Mouse (Mus musculus) cortical plate, adult 2 months (tissue): ENCODE results near the gene Gm10563. TPM values are rescaled to one million over a fixed set of nuclear protein-coding genes. Genes with fewer than 3 reads are reported as not detected.
A peak's percentile ranks its signal among the peaks of the same experiment; 100 is the strongest.

Experiments used
- H3K27ac ChIP-seq: fragments of 200-500 bp; 2 replicates; pipeline ENCODE4 v1.5.1; 2012; ENCODE audit warnings: low read length, control low read depth, inconsistent platforms; ENCODE audit not compliant: insufficient read depth
- H3K4me1 ChIP-seq: fragments of 200-500 bp; 2 replicates; pipeline ENCODE4 v1.6.1; 2011; ENCODE audit warnings: low read length; ENCODE audit not compliant: control insufficient read depth, insufficient read depth
- H3K4me3 ChIP-seq: fragments of 200-500 bp; 2 replicates; pipeline ENCODE4 v1.5.1; 2011; ENCODE audit warnings: mild to moderate bottlenecking, low read length, control low read depth; ENCODE audit not compliant: insufficient read depth
- CTCF ChIP-seq: fragments of 200-500 bp; IDR thresholded peaks from 2 replicates; pipeline ENCODE4 v1.5.1; 2011; ENCODE audit warnings: mild to moderate bottlenecking, control low read depth, low read length; ENCODE audit not compliant: insufficient read depth; ENCODE audit errors: extremely low read depth
- POLR2A ChIP-seq: fragments of 200-500 bp; IDR thresholded peaks from 2 replicates; pipeline ENCODE4 v1.6.1; 2011; ENCODE audit warnings: mild to moderate bottlenecking, low read length, control low read depth; ENCODE audit not compliant: insufficient read depth; ENCODE audit errors: extremely low read depth
- polyA plus RNA-seq: library from polyadenylated mRNA; depleted of rRNA; stranded (reverse); fragments of >200 nt; gene quantifications from 2 replicates; pipeline ENCODE4 v1.2.3, GENCODE M21; 2012

Gene Gm10563
- polyA plus RNA-seq, 1 experiment, result not detected

DNA sequence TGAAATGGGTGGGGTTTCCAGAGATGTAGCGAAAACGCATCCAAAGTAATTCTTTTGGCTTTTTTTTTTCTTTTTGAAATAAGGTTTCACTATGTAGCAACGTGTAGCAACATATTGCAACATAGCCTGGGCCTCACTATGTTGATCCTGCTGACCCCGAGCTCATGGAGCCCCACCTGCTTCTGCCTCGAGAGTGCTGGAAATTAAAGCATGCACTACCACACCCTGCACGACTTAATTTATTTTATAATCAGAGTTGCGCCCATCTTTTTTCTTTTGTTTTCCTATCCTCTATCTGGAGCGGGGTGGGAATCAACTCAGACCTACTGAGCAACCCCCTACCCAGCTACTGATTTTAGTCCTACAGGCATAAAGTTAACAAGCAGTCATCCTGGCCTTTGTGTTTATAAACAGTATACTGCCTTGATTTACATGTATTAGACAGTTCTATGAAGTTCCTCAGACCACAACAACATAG is 24.4 kb upstream of the Gm10563 start:
- no peak overlapping the region for H3K27ac ChIP-seq
- H3K4me3 ChIP-seq, result peak overlapping the region; percentile 50
- TF ChIP-seq CTCF, result no peak
- TF ChIP-seq POLR2A, result no peak
- peaks cover 3% of the 10 kb centered on the region for H3K4me1 ChIP-seq

DNA sequence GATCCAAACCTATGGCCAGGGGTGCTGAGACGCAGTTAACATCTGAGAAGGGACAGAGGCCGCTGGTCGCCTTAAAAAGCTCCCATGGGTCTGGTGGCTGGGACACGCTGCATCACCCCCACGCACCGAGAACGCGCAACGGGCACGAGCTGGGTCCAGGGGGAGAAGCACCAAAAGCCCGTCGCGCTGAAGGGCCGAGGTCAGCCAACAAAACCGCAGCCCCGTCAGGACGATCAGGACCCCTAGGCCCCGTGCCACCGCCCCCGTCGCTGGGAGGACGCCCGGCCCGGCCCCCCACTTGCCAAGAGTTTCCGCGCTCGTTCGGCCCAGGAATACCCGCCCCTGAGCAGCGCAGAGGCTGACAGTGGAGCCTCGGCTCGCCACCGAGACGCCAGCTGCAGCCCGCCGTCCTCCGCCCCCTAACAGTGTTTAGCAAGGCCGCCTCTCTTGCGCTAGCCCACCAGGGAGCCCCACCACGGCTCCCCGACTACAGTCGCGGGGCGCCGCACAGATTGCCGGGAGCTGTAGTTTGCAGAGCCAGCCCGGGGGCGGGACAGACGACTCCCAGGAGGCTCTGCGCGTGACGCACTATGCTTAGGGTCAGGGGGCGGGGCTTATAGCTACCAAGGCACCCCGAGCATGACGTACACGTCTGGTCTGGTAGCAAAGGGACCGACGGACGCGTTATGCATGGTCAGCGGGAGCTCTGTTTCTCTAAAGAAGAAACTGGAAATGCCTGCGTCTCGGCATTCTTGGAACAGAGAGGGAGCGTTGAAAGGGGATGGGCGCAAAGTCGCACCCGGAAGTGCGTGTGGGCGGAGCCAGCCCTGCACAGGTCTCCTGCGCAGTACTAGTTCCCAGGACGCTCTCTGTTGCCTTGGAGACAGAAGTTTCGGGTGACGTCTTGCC is 23.7 kb upstream of the Gm10563 start, which contains the start of gene Mib2:
Mib2 (minus strand) TSS at position 510 of the 909 bp plus-strand sequence.
- TF ChIP-seq CTCF (no peak), POLR2A (0 out of 2 replicates have a peak, but pooled peaks have one; percentile 56)
- H3K4me1 ChIP-seq, result peaks cover 3% of the 10 kb centered on the region
- H3K4me3 ChIP-seq, result peak within 1 kb of the TSS; percentile 50
- H3K27ac ChIP-seq, result peak within 1 kb of the TSS; percentile 70

DNA sequence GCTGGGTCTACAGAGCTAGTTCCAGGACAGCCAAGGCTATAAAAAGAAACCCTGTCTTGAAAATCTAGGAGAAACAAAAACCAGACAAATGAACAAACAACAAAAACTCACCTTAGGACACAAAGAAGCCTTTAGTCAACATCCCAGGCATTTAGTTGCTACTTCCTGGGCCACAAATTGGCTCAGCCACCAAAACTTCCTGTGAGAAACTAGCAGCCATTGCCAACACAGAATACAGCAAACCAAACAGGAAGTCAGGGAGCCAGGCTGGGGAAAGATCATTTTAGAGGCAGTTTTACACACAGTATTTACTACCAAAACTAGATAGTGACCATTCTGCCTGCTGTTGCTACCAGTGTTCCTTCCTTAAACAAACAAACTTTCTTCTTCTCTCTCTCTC is 21.7 kb upstream of the Gm10563 start:
- TF ChIP-seq POLR2A, result no peak
- TF ChIP-seq CTCF, result no peak
- Histone ChIP-seq H3K4me3 (no peak overlapping the region), H3K4me1 (peaks cover 3% of the 10 kb centered on the region), H3K27ac (no peak overlapping the region)

DNA sequence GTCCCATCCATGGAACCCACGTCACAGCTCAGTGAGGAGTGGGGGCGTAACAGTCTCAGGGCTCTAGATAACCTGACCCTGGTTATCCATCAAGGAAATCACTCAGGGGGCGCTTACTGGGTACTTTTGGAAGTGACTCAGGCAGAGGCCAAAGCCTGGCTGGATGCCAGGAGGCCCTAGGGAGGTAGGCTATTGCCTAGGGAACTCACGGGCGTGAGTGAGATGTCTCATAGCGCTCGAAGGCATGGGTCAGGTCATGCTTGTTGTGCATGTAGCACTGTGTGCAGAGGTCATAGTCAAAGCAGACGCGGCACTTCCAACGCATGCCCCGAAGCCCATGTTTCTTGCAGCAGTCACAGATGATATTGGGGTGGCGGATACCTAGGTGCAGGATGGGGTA is 15.4 kb upstream of the Gm10563 start:
- TF ChIP-seq POLR2A, result no peak
- TF ChIP-seq CTCF, result no peak
- no peak overlapping the region for H3K4me3 ChIP-seq
- no peak overlapping the region for H3K27ac ChIP-seq
- H3K4me1 ChIP-seq, result no peaks in the 10 kb centered on the region

DNA sequence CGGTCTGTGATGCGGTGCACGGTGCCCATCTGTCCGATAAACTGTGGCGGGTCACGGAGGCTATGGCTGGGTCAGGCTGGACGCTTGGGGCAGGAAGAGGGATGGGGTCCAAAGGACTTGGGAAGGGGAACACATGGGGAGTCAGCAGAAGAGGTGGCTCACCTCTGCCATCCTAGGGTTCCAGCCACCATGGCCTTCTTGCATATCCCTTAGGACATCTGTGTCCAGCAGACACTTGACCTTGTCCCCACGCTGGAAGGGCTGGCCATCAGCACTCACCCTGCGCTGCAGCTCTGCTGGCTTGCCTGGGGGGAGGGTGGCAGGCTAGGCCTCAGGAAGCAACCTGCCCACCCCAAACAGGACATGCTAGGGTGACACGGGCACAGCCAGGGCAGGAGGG is 13.8 kb upstream of the Gm10563 start:
- no peak for TF ChIP-seq CTCF
- TF ChIP-seq POLR2A, result no peak
- Histone ChIP-seq H3K4me1 (no peaks in the 10 kb centered on the region), H3K27ac (no peak overlapping the region), H3K4me3 (no peak overlapping the region)

DNA sequence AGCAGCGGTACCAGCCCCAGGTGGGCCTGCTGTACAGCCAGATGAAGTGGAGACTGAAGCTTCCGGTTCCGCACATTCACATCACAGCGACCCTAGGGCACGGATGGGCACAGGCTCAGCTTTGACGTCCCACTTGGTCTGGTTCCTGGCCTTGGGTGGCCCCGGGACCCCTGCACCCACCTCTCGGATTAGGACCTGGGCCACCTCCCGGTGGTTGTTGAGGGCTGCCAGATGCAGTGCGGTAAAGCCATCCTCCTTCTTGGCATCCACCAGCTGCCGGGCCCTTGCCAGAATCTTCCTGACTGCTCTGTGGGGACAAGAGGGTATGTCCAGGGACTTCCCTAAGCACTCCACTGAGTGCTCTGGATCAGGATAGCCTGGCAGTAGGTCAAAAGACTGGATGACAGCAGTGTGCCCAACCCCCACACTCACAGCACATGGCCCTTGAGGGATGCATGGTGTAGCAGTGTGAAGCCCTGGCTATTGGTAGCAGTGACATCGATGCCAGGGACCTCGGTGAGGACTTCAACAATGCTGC is 11.1 kb upstream of the Gm10563 start:
- no peak for TF ChIP-seq CTCF
- no peak for TF ChIP-seq POLR2A
- no peaks in the 10 kb centered on the region for H3K4me1 ChIP-seq
- no peak overlapping the region for H3K27ac ChIP-seq
- H3K4me3 ChIP-seq, result no peak overlapping the region

DNA sequence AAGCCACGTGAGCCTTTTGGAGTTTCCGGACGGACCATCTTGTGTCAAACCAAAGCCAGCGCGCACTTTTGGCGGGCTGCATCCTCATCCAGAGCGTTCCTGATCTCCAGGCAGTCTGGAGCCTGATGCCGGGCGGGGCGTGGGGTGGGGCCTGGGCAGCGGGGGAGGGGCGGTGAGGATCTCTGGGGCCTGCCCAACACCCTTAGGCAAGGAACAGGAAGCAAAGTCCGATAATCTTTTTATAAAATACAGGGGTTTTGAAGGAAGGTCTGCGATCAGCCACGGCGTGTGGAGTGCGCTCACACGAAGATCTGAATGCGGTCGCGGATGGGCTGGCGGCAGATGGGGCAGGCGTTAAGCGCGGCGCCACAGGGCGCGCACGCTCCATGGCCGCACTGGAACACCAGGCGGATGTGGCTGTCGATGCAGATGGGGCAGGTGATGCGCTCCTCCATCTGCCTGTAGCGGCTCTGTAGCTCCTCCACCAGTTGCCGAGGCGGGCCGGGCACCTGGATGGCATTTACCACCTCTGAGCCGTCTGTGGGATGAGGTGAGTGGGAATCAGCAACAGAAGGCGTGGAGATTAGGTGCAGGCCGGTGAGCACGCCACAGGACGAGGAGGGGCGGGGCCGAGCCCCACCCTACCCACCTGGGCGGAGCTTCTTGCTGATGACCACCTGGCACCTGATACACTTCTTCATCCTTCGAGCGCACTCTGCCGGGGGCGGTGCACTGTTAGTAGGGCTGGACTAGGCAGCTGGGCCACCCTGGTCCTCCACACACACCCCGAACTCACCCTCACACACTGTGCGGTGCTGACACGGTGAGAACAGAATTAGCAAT is 9.5 kb upstream of the Gm10563 start:
- no peaks in the 10 kb centered on the region for H3K4me1 ChIP-seq
- TF ChIP-seq POLR2A (no peak), CTCF (no peak)
- no peak overlapping the region for H3K4me3 ChIP-seq
- no peak overlapping the region for H3K27ac ChIP-seq

DNA sequence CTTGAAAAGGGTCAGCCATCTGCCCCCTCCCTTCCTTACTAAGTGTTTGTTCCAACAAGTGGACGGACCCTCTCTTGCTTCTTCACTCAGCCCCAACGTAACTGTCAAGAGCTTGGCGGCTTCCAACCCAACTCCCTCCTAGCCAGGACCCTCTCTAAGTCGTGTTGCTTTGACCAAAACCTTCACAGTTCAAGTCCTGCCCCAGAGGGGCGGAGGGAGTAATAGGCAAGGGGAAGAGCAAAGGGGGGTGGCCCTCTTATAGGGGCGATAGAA is 8.9 kb upstream of the Gm10563 start:
- no peaks in the 10 kb centered on the region for H3K4me1 ChIP-seq
- no peak overlapping the region for H3K4me3 ChIP-seq
- H3K27ac ChIP-seq, result no peak overlapping the region
- TF ChIP-seq POLR2A (no peak), CTCF (no peak)

DNA sequence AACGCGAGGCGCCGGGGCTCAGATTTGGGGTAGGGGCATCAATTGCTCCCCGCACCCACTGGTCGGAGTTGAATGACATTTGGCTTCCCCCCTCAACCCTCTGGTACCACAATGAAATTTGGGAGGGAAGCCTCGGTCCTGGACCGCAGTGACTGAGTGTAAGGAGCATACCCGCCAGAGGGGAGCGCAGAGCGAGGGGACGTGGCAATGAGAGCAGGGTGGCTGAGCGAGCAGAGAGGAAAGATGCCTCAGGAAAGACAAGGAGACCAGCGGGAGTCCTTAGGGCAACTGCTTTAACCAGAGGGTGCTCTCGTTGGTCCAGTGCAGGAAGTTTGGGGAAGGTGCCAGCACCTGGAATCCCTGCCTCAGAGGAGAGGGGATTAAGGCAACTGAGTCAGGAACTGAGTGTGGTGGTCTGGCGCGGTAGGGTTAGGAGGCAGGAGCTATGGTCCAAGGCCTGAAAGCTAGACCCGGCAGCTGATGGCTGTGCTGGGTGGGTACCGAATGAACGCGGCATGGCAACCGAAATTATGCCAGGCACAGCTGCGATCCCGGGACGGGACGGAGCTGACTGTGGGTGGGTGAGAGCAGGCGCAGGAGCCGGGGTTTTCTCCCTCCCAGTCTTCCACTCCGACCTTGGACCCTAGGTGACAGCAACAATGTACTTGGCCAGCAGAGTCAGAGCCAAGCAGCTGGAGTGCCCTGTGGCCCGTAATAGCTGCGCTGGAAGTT is 8.4 kb upstream of the Gm10563 start:
- H3K27ac ChIP-seq, result no peak overlapping the region
- no peaks in the 10 kb centered on the region for H3K4me1 ChIP-seq
- H3K4me3 ChIP-seq, result no peak overlapping the region
- TF ChIP-seq CTCF (no peak), POLR2A (no peak)
